ENCODE assay signal across 8 mouse cellular contexts in genomic region chr7:118532519-118533177, GRCm38 (mm10). TPM values are rescaled to one million over a fixed set of nuclear protein-coding genes. Genes with fewer than 3 reads are reported as not detected.
DNase-seq lines count a peak whose midpoint lies in the region; ATAC-seq and TF ChIP-seq lines count a peak whose summit lies in the region.

No protein-coding gene starts in this region.

- ATAC-seq in embryonic facial prominence, embryonic 12.5 days (ENCODE audit: insufficient number of reproducible peaks, insufficient read depth, low FRiP score, low TSS enrichment), result peak; percentile 84
- ATAC-seq in granulocyte monocyte progenitor cell, adult 5-6 weeks (replicated peaks; ENCODE audit: poor library complexity, severe bottlenecking), result peak; percentile 93
- peak; percentile 96 for ATAC-seq in midbrain, embryonic 11.5 days (ENCODE audit: low FRiP score)

- H3K4me3 ChIP-seq in embryonic facial prominence, embryonic 12.5 days, result peak overlapping the region; percentile 69
- H3K4me3 ChIP-seq in midbrain, embryonic 11.5 days (ENCODE audit: low read depth, low read length), result peak overlapping the region; percentile 69
- H3K4me3 ChIP-seq in small intestine, adult 2 months (ENCODE audit: low read depth, low read length), result peak overlapping the region; percentile 68

- H3K27me3 ChIP-seq in embryonic facial prominence, embryonic 12.5 days, result no peaks in the 10 kb centered on the region
- H3K27me3 ChIP-seq in midbrain, embryonic 11.5 days (ENCODE audit: control insufficient read depth, insufficient read depth, low read length), result no peaks in the 10 kb centered on the region
- no peaks in the 10 kb centered on the region for H3K27me3 ChIP-seq in small intestine, adult 2 months (ENCODE audit: control insufficient read depth, insufficient read depth, low read length)

- WGBS in embryonic facial prominence, embryonic 12.5 days, result under 1% methylated on average over 36 of the region's 36 CpGs
- WGBS in midbrain, embryonic 11.5 days, result 1% methylated on average over 36 of the region's 36 CpGs
- WGBS in small intestine, adult 2 months, result under 1% methylated on average over 36 of the region's 36 CpGs

- peak overlapping the region; percentile 66 for H3K4me2 ChIP-seq in embryonic facial prominence, embryonic 12.5 days (replicated peaks)
- H3K4me2 ChIP-seq in midbrain, embryonic 11.5 days, result peak overlapping the region; percentile 59

- intact Hi-C loops in left cerebral cortex, postnatal 4 days (cut with DNase I), result no loop called here

- H3K27ac ChIP-seq in embryonic facial prominence, embryonic 12.5 days, result peak overlapping the region; percentile 95
- H3K27ac ChIP-seq in midbrain, embryonic 11.5 days (ENCODE audit: low read depth, low read length), result peak overlapping the region; percentile 96
- H3K27ac ChIP-seq in small intestine, adult 2 months (ENCODE audit: insufficient read depth, low read depth, low read length), result peak overlapping the region; percentile 87

- peak; percentile 99 for DNase-seq in 416B (ENCODE audit: low read depth)
- peak; percentile 99 for DNase-seq in adrenal gland, postnatal 14 days
- DNase-seq in kidney, adult 11 months, result peak; percentile 95
- DNase-seq in left cerebral cortex, postnatal 4 days, result peak; percentile 98
- no peak for DNase-seq in midbrain, embryonic 11.5 days (ENCODE audit: low spot score, missing footprints)

- peak; percentile 17; the same call in 1 of the 2 replicates for TF ChIP-seq CTCF in small intestine, adult 2 months (IDR thresholded peaks at IDR 0.05; ENCODE audit: extremely low read depth, insufficient read length, insufficient replicate concordance, low read depth, low read length)

- TF ChIP-seq POLR2A in small intestine, adult 2 months (IDR thresholded peaks at IDR 0.05; ENCODE audit: low read depth, low read length), result no peak

- H3K9me3 ChIP-seq in embryonic facial prominence, embryonic 12.5 days, result no peaks in the 10 kb centered on the region
- no peaks in the 10 kb centered on the region for H3K9me3 ChIP-seq in midbrain, embryonic 11.5 days (ENCODE audit: control insufficient read depth, low read length)

- peak overlapping the region; percentile 68 for H3K9ac ChIP-seq in embryonic facial prominence, embryonic 12.5 days
- peak overlapping the region; percentile 86 for H3K9ac ChIP-seq in midbrain, embryonic 11.5 days (ENCODE audit: low read length)

- H3K4me1 ChIP-seq in embryonic facial prominence, embryonic 12.5 days, result 0 out of 2 replicates have a peak, but pooled peaks cover 3% of the 10 kb centered on the region
- H3K4me1 ChIP-seq in midbrain, embryonic 11.5 days (ENCODE audit: control insufficient read depth, insufficient read depth, low read length), result peaks cover 4% of the 10 kb centered on the region; the same call in 1 of the 2 replicates
- H3K4me1 ChIP-seq in small intestine, adult 2 months (ENCODE audit: control insufficient read depth, insufficient read depth, insufficient read length, low read length), result peaks cover 1% of the 10 kb centered on the region; the same call in 1 of the 2 replicates

- 0 out of 2 replicates have a peak, but pooled peaks cover 3% of the 10 kb centered on the region for H3K36me3 ChIP-seq in embryonic facial prominence, embryonic 12.5 days
- no peaks in the 10 kb centered on the region for H3K36me3 ChIP-seq in midbrain, embryonic 11.5 days (ENCODE audit: control insufficient read depth, insufficient read depth, low read length)
- peaks cover 7% of the 10 kb centered on the region for H3K36me3 ChIP-seq in small intestine, adult 2 months (ENCODE audit: control insufficient read depth, insufficient read depth, low read length)

RNA-seq across cellular contexts. Expression of gene Coq7, which starts 0.5 kb away (rescaled TPM):
- total RNA-seq in adrenal gland, postnatal 14 days (2021), result 65.8 and 74.6 TPM in 2 replicates
- 87.2 and 90.4 TPM in 2 replicates for polyA plus RNA-seq in embryonic facial prominence, embryonic 12.5 days (2016; fragmentation: Nextera tagmentation; extraction: Ambion mirVana)
- 30.7 and 37.8 TPM in 2 replicates for total RNA-seq in granulocyte monocyte progenitor cell, adult 5-6 weeks (2014; fragmentation: Nextera tagmentation)
- 20.7 and 31.4 TPM in 2 replicates for total RNA-seq in granulocyte monocyte progenitor cell, adult 5-6 weeks (2017)
- total RNA-seq in left cerebral cortex, postnatal 4 days (2021), result 10 to 100 TPM; 28.2 to 31.2 TPM
- 99.6 and 111 TPM in 2 replicates for polyA plus RNA-seq in midbrain, embryonic 11.5 days (2014; fragmentation: Nextera tagmentation; extraction: Ambion mirVana)
- polyA plus RNA-seq in small intestine, adult 2 months (2012; rRNA removed), result 26.8 and 45.1 TPM in 2 replicates

RNA-seq across cellular contexts. Expression of gene Itpripl2, which starts 40.9 kb away (rescaled TPM):
- total RNA-seq in adrenal gland, postnatal 14 days (2021), result 16.6 and 18.3 TPM in 2 replicates
- polyA plus RNA-seq in embryonic facial prominence, embryonic 12.5 days (2016; fragmentation: Nextera tagmentation; extraction: Ambion mirVana), result 4.8 and 5.2 TPM in 2 replicates
- 9.0 and 11.3 TPM in 2 replicates for total RNA-seq in granulocyte monocyte progenitor cell, adult 5-6 weeks (2014; fragmentation: Nextera tagmentation)
- 18.3 and 21.2 TPM in 2 replicates for total RNA-seq in granulocyte monocyte progenitor cell, adult 5-6 weeks (2017)
- 1 to 10 TPM; 3.5 to 3.9 TPM for total RNA-seq in left cerebral cortex, postnatal 4 days (2021)
- polyA plus RNA-seq in midbrain, embryonic 11.5 days (2014; fragmentation: Nextera tagmentation; extraction: Ambion mirVana), result 0.72 and 0.77 TPM in 2 replicates
- polyA plus RNA-seq in small intestine, adult 2 months (2012; rRNA removed), result 12.4 and 31.6 TPM in 2 replicates

RNA-seq across cellular contexts. Expression of gene Tmc7, which starts 51.9 kb away (rescaled TPM):
- 1.3 and 1.5 TPM in 2 replicates for total RNA-seq in adrenal gland, postnatal 14 days (2021)
- polyA plus RNA-seq in embryonic facial prominence, embryonic 12.5 days (2016; fragmentation: Nextera tagmentation; extraction: Ambion mirVana), result 6.2 TPM in 2 replicates
- total RNA-seq in granulocyte monocyte progenitor cell, adult 5-6 weeks (2014; fragmentation: Nextera tagmentation), result 0.37 and 0.62 TPM in 2 replicates
- total RNA-seq in granulocyte monocyte progenitor cell, adult 5-6 weeks (2017), result 0.10 TPM in 1 of 2 replicates, not detected in the other
- total RNA-seq in left cerebral cortex, postnatal 4 days (2021), result 10 to 100 TPM; 13.7 TPM
- 9.8 and 10.3 TPM in 2 replicates for polyA plus RNA-seq in midbrain, embryonic 11.5 days (2014; fragmentation: Nextera tagmentation; extraction: Ambion mirVana)
- polyA plus RNA-seq in small intestine, adult 2 months (2012; rRNA removed), result 2.1 and 4.9 TPM in 2 replicates
